Mouse (Mus musculus) liver, embryonic 14.5 days (tissue): ENCODE data around the gene Slc28a2. TPM values are rescaled to one million over a fixed set of nuclear protein-coding genes. Genes with fewer than 3 reads are reported as not detected.
A peak's percentile ranks its signal among the peaks of the same experiment; 100 is the strongest.
"Not testable (repeated sequence)": the region's sequence is repeated elsewhere in the genome, so short reads cannot be mapped to it uniquely, and the experiment has no call there.

ENCODE experiments used
- ATAC-seq: fragments of 200-750 bp; cut with Nextera tagmentation; 2 replicates; pipeline ENCODE4 v1.8.0; 2017; ENCODE audit warnings: moderate number of reproducible peaks, mild to moderate bottlenecking, moderate library complexity; ENCODE audit not compliant: insufficient read depth
- DNase-seq, 3 experiments: peaks; one replicate each; pipeline ENCODE4 v3.0.0-alpha.2; 2012 to 2013; ENCODE audit warnings: low read depth in 3 of 3, low spot score in 3 of 3
- H3K27ac ChIP-seq: fragments of 300-500 bp; sonication (generic); 2 replicates; pipeline ENCODE4 v1.5.1; 2014; ENCODE audit warnings: moderate library complexity, mild to moderate bottlenecking, control low read depth, inconsistent platforms
- H3K27me3 ChIP-seq: fragments of 300-500 bp; sonication (generic); 2 replicates; pipeline ENCODE4 v1.6.1; 2014; ENCODE audit warnings: mild to moderate bottlenecking, low read length, moderate library complexity; ENCODE audit not compliant: control insufficient read depth, insufficient read depth
- H3K36me3 ChIP-seq: fragments of 300-500 bp; sonication (generic); replicated peaks from 2 replicates; pipeline ENCODE4 v1.6.1; 2014; ENCODE audit warnings: low read depth; ENCODE audit not compliant: control insufficient read depth, insufficient read depth
- H3K4me1 ChIP-seq, 2 experiments: fragments of 200-500 bp in 1 of 2; fragments of 300-500 bp in 1 of 2; sonication (generic) in 1 of 2; replicated peaks; 2 replicates each; pipeline ENCODE4 v1.6.1; 2012 to 2014; ENCODE audit warnings: antibody characterized with exemption in 1 of 2, inconsistent platforms in 1 of 2, low read length in 1 of 2; ENCODE audit not compliant: control insufficient read depth in 2 of 2, insufficient read depth in 2 of 2
- H3K4me2 ChIP-seq: fragments of 300-500 bp; sonication (generic); 2 replicates; pipeline ENCODE4 v1.6.1; 2014; ENCODE audit warnings: low read depth, mild to moderate bottlenecking, control low read depth, moderate library complexity
- H3K4me3 ChIP-seq, 2 experiments: fragments of 200-500 bp in 1 of 2; fragments of 300-500 bp in 1 of 2; sonication (generic) in 1 of 2; 2 replicates each; pipeline ENCODE4 v1.5.1; 2012 to 2014; ENCODE audit warnings: low read depth in 2 of 2, low read length in 2 of 2, mild to moderate bottlenecking in 2 of 2, control low read depth in 1 of 2, inconsistent platforms in 1 of 2, moderate library complexity in 1 of 2; ENCODE audit not compliant: insufficient read depth in 1 of 2
- H3K9ac ChIP-seq: fragments of 300-500 bp; sonication (generic); replicated peaks from 2 replicates; pipeline ENCODE4 v1.6.1; 2014; ENCODE audit warnings: mild to moderate bottlenecking, control low read depth, moderate library complexity
- H3K9me3 ChIP-seq: fragments of 300-500 bp; sonication (generic); 2 replicates; pipeline ENCODE4 v1.6.1; 2016; ENCODE audit warnings: low read length, mixed read lengths; ENCODE audit not compliant: control insufficient read depth
- CTCF ChIP-seq: IDR thresholded peaks from 2 replicates; pipeline ENCODE4 v1.5.1; 2016; ENCODE audit warnings: antibody characterized with exemption, low read depth, control low read depth
- EP300 ChIP-seq: IDR thresholded peaks from 2 replicates; pipeline ENCODE4 v1.6.1; 2016; ENCODE audit warnings: antibody characterized with exemption, low read depth
- WGBS: fragments of 180-500 bp; shearing (Covaris S2); extraction: QIAGEN DNeasy Blood & Tissue Kit; methylation state at CpG from one replicate; pipeline ENCODE4 v1.1.7; 2014; ENCODE audit not compliant: insufficient replicate concordance; 5-methylcytosine and 5-hydroxymethylcytosine counted together
- polyA plus RNA-seq, 2 experiments: library from polyadenylated mRNA; depleted of rRNA in 1 of 2; stranded (reverse) in 1 of 2; unstranded in 1 of 2; fragments of >200 nt; fragmentation: Nextera tagmentation in 1 of 2; extraction: Ambion mirVana in 1 of 2; gene quantifications; 2 replicates each; pipeline versions ENCODE4 v1.2.1 to v1.2.3; 2012 to 2014

Slc28a2 gene
- polyA plus RNA-seq, 2 experiments: 0.45 to 0.86 TPM

GRCm38 (mm10) chr2:122380768-122381311 is 45.4 kb upstream of the Slc28a2 start:
- 7% methylated on average over 11 of the region's 11 CpGs for WGBS
- peak overlapping the region; percentile 29 to 32; a peak in 3 of 4 replicates for H3K4me3 ChIP-seq
- no peaks in the 10 kb centered on the region for H3K9me3 ChIP-seq
- H3K27ac ChIP-seq: no peak overlapping the region
- H3K9ac ChIP-seq: no peak overlapping the region
- H3K4me1 ChIP-seq: peaks cover 2 to 8% of the 10 kb centered on the region in 2 experiments; a peak in 3 of 4 replicates
- ATAC-seq: no peak
- H3K27me3 ChIP-seq: no peaks in the 10 kb centered on the region
- TF ChIP-seq EP300 (no peak), CTCF (peak; percentile 72)
- no peak for DNase-seq
- peak overlapping the region; percentile 61 for H3K4me2 ChIP-seq
- H3K36me3 ChIP-seq: no peaks in the 10 kb centered on the region

- DNase-seq (no peak), ATAC-seq (no peak)
- no peak for TF ChIP-seq CTCF
- Histone ChIP-seq H3K9me3 (no peaks in the 10 kb centered on the region), H3K27ac (no peak overlapping the region), H3K4me1 (peaks cover 2 to 8% of the 10 kb centered on the region in 2 experiments; a peak in 2 of 4 replicates), H3K4me2 (peak overlapping the region; percentile 61), H3K9ac (no peak overlapping the region), H3K36me3 (no peaks in the 10 kb centered on the region), H3K27me3 (no peaks in the 10 kb centered on the region), H3K4me3 (no peak overlapping the region)
- 54% methylated on average over 16 of the region's 16 CpGs for WGBS
Measured at GRCm38 (mm10) chr2:122381329-122382103, 44.8 kb upstream of the Slc28a2 start.

DNA sequence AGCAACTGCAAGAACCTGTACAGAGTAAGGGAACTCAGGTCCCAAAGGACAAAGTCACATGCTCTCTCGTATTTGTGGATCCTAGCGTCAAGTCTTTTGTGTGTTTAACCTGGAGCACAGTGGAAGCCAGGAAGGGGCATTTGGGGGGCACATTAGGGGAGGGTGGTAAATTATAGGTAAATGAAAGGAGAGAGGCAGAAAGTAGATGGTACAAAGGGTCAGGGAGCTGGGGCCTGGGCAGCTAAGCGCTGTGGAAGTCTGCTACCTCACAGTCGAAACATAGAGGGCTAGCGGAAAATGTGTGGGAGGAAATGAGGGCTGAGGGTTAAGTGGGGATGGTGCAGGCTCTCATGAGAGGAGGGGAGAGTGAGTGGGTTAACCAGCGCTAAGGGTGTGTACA is 44.2 kb upstream of the Slc28a2 start:
- Histone ChIP-seq H3K4me1 (peaks cover 2 to 7% of the 10 kb centered on the region in 2 experiments; a peak in 2 of 4 replicates), H3K9ac (no peak overlapping the region), H3K36me3 (no peaks in the 10 kb centered on the region), H3K9me3 (no peaks in the 10 kb centered on the region), H3K27ac (no peak overlapping the region), H3K4me3 (no peak overlapping the region), H3K27me3 (no peaks in the 10 kb centered on the region), H3K4me2 (no peak overlapping the region)
- ATAC-seq (no peak), DNase-seq (no peak)
- TF ChIP-seq CTCF (no peak), EP300 (no peak)
- WGBS: 52% methylated on average over 6 of the region's 6 CpGs

- ATAC-seq (no peak), DNase-seq (no peak)
- H3K27ac ChIP-seq: no peak overlapping the region
- H3K36me3 ChIP-seq: no peaks in the 10 kb centered on the region
- no peak overlapping the region for H3K9ac ChIP-seq
- 34% methylated on average over 3 of the region's 3 CpGs for WGBS
- TF ChIP-seq EP300 (no peak), CTCF (peak; percentile 52)
- no peaks in the 10 kb centered on the region for H3K9me3 ChIP-seq
- no peaks in the 10 kb centered on the region for H3K27me3 ChIP-seq
- no peak overlapping the region for H3K4me3 ChIP-seq
- H3K4me2 ChIP-seq: no peak overlapping the region
- H3K4me1 ChIP-seq: peaks cover 0 to 3% of the 10 kb centered on the region in 2 experiments; a peak in 1 of 4 replicates
Measured at GRCm38 (mm10) chr2:122385095-122385494, 41.2 kb upstream of the Slc28a2 start.

DNA sequence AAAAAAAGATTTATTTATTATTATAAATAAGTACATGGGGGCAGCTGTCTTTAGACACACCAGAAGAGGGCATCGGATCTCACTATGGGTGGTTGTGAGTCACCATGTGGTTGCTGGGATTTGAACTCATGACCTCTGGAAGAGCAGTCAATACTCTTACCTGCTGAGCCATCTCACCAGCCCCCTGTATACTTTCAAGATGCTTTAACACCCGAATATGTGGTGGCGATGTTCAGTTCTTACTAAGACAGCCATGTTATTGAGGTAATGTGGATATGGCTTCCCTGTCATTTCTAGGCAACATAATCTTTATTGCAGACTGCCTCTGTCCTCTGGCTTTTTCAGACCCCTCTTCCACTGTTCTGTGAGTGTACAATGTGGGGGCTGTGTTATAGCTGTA is 39.1 kb upstream of the Slc28a2 start:
- 73% methylated on average over 3 of the region's 3 CpGs for WGBS
- H3K9ac ChIP-seq, H3K36me3 ChIP-seq, H3K4me3 ChIP-seq, ATAC-seq, DNase-seq, H3K4me1 ChIP-seq, H3K9me3 ChIP-seq, H3K27ac ChIP-seq, H3K4me2 ChIP-seq, H3K27me3 ChIP-seq: not testable (repeated sequence)
